Mouse (Mus musculus) urinary bladder, adult 18-20 months (tissue): Measurements from ENCODE around the gene 2200002J24Rik.
A peak's percentile ranks its signal among the peaks of the same experiment; 100 is the strongest.
"Not testable (repeated sequence)": the region's sequence is repeated elsewhere in the genome, so short reads cannot be mapped to it uniquely, and the experiment has no call there.

Experiments
- DNase-seq, 2 experiments: peaks; one replicate each; pipeline ENCODE4 v3.0.0; 2022; ENCODE audit warnings: low spot score in 2 of 2, mixed read lengths in 2 of 2

The 2200002J24Rik gene

DNA sequence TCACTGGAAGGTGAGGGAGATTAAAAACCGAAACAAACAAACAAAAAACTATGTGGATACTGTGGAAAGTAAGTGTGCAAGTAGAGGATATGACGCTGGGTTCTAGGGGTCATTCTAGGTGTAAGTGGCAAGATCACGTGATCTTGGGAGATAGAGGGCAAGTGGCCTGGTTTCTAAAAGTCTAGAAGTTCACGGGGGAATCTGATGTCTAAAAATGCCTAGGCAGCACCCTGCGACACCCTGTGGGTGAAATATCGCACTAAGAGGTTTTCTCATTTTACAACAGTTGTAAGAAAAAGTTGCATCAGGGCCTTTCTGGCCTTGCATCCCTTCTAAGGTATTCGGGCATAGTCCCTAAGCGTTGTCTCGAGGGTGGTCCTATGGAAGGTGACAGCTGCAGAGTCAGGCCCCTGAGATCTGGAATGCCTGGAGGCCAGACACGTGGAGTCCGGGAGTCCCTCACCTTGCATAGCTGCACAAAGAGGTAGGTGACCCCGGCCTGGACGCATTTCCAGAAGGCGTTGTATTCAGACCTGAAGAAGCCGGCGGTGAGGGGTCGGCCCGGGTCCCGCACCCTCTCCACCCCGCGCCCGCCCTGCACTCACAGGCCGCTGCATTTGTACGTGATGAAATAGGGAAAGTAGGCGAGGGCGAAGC is 30.1 kb downstream of the 2200002J24Rik start:
- DNase-seq: no peak

DNA sequence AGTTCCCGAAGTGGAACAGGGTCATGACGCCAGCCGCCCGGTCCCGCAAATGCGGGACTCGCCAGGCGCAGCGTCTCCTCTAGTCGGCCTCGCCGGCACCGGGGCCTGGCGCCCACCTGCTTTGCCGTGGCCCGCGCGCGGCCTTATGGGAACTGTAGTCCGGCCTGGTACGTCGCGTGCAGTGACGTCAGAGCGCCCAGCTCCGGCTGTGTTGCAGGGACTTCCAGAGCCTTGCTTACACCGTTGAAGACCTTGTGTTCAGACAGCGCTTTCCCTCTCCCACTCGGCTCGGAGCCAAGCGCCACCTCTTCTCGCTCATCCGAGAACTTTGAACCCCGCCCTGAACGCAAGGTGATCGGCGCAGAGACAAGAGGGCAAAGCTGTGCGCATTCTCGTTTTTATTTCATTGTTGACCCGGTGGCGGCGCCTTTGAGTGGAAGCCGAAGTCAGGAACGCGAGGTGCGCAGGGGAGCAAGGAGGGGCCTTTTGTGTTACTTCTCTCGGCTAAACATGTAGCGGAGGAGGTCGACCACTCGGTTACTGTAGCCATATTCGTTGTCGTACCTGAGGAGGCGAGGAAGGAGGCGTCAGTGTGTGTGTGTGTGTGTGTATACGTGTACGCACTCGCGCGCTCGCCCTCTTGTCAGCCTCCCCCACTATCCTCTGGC is 30.8 kb downstream of the 2200002J24Rik start, which contains the start of gene Tmem147:
Gene Tmem147, minus strand, starts transcription at position 145 of the 668 bp plus-strand sequence.
- peak; percentile 91 to 96 for DNase-seq

DNA sequence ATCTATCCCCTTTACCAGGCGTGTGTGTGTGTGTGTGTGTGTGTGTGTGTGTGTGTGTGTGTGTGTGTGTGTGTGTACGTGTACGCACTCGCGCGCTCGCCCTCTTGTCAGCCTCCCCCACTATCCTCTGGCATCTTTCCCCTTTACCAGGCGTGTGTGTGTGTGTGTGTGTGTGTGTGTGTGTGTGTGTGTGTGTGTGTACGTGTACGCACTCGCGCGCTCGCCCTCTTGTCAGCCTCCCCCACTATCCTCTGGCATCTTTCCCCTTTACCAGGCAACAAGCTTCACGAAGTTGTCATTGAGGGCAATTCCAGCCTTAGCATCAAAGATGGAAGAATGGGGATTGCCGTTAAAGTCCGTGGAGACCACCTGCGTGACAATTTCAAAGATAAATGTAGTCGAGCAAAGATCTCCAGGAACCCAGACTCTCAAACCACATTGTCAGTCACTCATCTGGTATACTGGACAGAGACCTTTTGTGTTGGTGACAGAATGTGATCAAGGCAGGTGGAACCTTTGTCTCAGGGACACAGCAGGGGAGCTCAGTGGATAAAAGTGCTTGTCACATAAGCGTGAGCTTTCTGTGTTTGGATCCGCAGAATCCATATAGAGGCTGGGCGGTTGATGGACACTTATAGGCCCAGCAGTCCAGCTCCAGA is 31.5 kb downstream of the 2200002J24Rik start:
- DNase-seq: not testable (repeated sequence)

- no peak for DNase-seq
Measured at GRCm38 (mm10) chr7:30736211-30736610, 37.5 kb downstream of the 2200002J24Rik start.

DNA sequence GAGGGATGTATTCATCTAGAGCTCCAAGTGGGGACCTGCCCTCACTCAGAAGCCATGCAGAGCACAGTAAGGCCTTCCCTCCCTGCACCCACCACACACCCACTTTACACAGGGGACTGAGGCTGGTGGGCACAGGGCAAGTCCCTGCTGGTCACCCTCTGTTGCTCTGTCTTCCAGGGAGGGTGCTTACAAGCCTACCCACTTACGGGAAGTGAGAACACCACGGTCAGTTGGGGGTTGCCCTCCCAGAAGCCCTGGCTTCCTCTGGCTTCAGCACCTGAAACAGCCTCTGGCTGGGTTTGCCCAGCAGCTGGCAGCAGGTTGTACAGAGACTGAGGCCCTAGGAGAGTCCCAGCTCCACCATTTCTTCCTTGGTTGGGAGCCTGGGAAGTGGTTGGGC is 43.8 kb downstream of the 2200002J24Rik start:
- not testable (repeated sequence) for DNase-seq

DNA sequence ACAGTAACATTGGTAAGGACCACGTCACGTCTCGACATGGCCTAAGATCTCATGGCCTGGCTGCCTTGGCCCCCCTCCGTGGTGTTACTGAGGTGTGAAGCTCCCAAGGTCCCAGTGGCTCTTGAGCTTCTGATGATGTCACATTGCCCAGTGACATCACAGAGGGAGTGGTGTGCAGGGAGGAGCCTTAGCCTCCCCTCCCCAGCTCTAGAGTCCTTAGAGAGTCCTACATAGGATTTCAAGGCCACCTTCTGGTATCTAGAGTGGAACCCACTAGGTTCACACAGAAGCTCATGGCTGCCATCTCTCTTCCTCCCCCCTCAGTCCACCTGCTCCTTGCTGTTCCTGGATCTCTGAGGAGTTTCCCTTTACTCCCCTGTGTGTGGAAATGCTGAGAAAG is 44.9 kb downstream of the 2200002J24Rik start, which contains the start of gene Gapdhs:
Gene Gapdhs, minus strand, starts transcription at position 65 of the 400 bp plus-strand sequence.
- not testable (repeated sequence) for DNase-seq

DNA sequence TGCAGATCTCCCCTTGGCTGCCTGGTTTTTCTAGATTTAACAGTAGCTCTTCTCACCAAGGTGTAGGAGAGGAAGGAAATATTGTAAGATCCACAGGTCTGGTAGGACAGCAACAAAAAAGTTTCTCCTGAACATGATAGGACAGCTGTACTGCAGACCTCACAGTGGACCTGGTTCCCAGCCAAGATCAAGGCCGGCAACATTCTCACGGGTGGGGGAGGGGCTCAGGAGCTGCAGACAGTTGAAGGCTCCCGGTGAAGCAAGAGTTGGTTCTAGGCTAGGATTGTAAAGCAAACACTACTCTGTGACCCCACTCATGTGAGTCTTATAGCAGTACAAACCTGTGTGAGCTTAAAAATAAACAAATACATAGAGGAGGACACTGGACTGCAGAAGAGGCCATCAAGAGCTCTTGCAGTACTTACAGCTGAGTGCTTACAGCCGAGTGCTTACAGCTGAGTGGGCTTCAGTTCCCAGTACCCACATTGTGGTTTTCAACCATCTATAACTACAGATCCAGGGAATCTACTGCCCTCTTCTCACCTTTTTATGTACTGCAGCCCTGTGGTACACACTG is 45.4 kb downstream of the 2200002J24Rik start:
- peak; percentile 33 to 55 for DNase-seq

DNA sequence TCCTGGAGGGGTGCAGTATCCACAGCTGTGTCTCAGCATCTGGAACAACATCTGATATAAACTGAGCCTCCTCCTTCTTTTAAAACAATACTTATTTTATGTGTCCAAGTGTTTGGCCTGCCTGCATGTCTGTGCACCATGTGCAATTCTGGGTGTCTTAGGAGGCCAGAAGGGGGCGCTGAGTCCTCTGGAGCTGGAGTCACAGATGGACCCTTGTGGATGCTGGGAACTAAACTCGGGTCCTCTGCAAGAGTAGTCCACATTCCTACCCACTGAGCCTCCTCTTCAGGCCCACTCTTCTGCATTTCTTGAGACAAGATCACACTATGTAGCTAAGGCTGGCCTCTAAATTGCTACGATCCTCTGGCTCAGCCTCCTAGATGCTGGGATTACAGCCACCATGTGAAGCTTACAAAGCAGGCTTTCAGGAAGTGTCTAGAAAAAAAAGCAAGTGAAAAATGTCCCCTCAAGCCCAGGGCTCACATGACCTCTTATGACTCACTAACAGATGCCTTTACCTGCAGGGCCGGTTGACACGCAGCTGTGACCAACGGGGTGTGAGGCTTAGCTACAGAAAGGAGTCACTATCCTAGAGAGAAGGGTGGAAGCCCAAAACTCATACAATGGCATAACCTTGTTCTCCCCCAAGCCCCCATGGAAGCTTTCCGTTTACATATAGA is 48.9 kb downstream of the 2200002J24Rik start:
- DNase-seq: peak in 1 of 2 experiments; percentile 29
